Mouse (Mus musculus): ENCODE data around the gene Tmem222. TPM values are rescaled to one million over a fixed set of nuclear protein-coding genes. Genes with fewer than 3 reads are reported as not detected.

Tmem222 gene
- polyA plus RNA-seq, 1 experiment from 2014 or later: 55.5 TPM

DNA sequence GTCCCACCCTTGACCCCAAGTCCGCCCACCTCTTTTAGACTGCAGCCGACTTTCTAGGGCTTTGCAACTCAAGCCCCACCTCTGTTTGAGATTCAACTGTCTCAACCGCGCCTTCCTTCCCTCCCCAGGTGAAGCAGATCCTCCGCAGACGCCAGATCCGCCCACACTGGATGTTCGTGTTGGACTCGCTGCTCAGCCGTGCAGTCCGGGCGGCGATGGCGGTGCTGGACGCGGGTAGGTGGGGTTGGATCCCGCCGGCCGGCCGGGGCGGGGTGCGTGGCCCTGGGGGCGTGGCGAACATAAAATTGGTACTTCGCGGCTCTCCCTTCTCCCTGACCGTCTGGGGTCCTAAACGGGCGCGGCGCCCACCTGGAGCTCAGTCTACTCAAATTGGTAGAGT is 26.4 kb downstream of the Tmem222 start:
- Histone ChIP-seq H3K4me1 (ENCODE audit: control insufficient read depth, insufficient read depth, low read length) (peaks cover 9% of the 10 kb centered on the region), H3K36me3 (ENCODE audit: control insufficient read depth, insufficient read depth) (no peaks in the 10 kb centered on the region), H3K9me3 (replicated peaks; ENCODE audit: control insufficient read depth, low read length) (no peaks in the 10 kb centered on the region), H3K27me3 (ENCODE audit: control insufficient read depth, insufficient read depth, low read length) (peaks cover 49% of the 10 kb centered on the region), H3K27ac (ENCODE audit: low read length) (no peak overlapping the region), H3K4me2 (ENCODE audit: low read depth, low read length) (peak overlapping the region; percentile 73), H3K4me3 (ENCODE audit: low read length) (peak overlapping the region; percentile 49), H3K9ac (ENCODE audit: low read length) (peak overlapping the region; percentile 61)
- 4% methylated on average over 30 of the region's 31 CpGs for WGBS
- ATAC-seq (replicated peaks; ENCODE audit: extremely low read depth, insufficient read depth, low FRiP score): no peak

- no peaks in the 10 kb centered on the region for H3K36me3 ChIP-seq (ENCODE audit: control insufficient read depth, insufficient read depth)
- H3K9me3 ChIP-seq (replicated peaks; ENCODE audit: control insufficient read depth, low read length): no peaks in the 10 kb centered on the region
- H3K4me2 ChIP-seq (ENCODE audit: low read depth, low read length): peak overlapping the region; percentile 73
- no peak overlapping the region for H3K27ac ChIP-seq (ENCODE audit: low read length)
- 5% methylated on average over 22 of the region's 22 CpGs for WGBS
- peaks cover 49% of the 10 kb centered on the region for H3K27me3 ChIP-seq (ENCODE audit: control insufficient read depth, insufficient read depth, low read length)
- peak overlapping the region; percentile 42; the same call in 1 of the 2 replicates for H3K9ac ChIP-seq (ENCODE audit: low read length)
- peaks cover 9% of the 10 kb centered on the region for H3K4me1 ChIP-seq (ENCODE audit: control insufficient read depth, insufficient read depth, low read length)
- no peak for ATAC-seq (replicated peaks; ENCODE audit: extremely low read depth, insufficient read depth, low FRiP score)
- peak overlapping the region; percentile 49 for H3K4me3 ChIP-seq (ENCODE audit: low read length)
These were observed 27.0 kb downstream of the Tmem222 start for GRCm38 (mm10) chr4:133250609-133251008.

GRCm38 (mm10) chr4:133247806-133248449 is 29.7 kb downstream of the Tmem222 start:
- 53% methylated on average over 13 of the region's 13 CpGs for WGBS
- no peak for ATAC-seq (replicated peaks; ENCODE audit: extremely low read depth, insufficient read depth, low FRiP score)
- H3K36me3 ChIP-seq (ENCODE audit: control insufficient read depth, insufficient read depth): no peaks in the 10 kb centered on the region
- H3K4me3 ChIP-seq (ENCODE audit: low read length): no peak overlapping the region
- H3K4me2 ChIP-seq (ENCODE audit: low read depth, low read length): no peak overlapping the region
- H3K9me3 ChIP-seq (replicated peaks; ENCODE audit: control insufficient read depth, low read length): no peaks in the 10 kb centered on the region
- H3K27me3 ChIP-seq (ENCODE audit: control insufficient read depth, insufficient read depth, low read length): peaks cover 50% of the 10 kb centered on the region
- H3K4me1 ChIP-seq (ENCODE audit: control insufficient read depth, insufficient read depth, low read length): peaks cover 12% of the 10 kb centered on the region
- no peak overlapping the region for H3K27ac ChIP-seq (ENCODE audit: low read length)
- no peak overlapping the region for H3K9ac ChIP-seq (ENCODE audit: low read length)

- Histone ChIP-seq H3K36me3 (ENCODE audit: control insufficient read depth, insufficient read depth) (no peaks in the 10 kb centered on the region), H3K27ac (ENCODE audit: low read length) (no peak overlapping the region), H3K9ac (ENCODE audit: low read length) (no peak overlapping the region), H3K4me2 (ENCODE audit: low read depth, low read length) (0 out of 2 replicates have a peak overlapping the region, but pooled peaks have one; percentile 5), H3K9me3 (replicated peaks; ENCODE audit: control insufficient read depth, low read length) (no peaks in the 10 kb centered on the region), H3K4me1 (ENCODE audit: control insufficient read depth, insufficient read depth, low read length) (peaks cover 14% of the 10 kb centered on the region), H3K27me3 (ENCODE audit: control insufficient read depth, insufficient read depth, low read length) (peaks cover 54% of the 10 kb centered on the region), H3K4me3 (ENCODE audit: low read length) (no peak overlapping the region)
- no peak for ATAC-seq (replicated peaks; ENCODE audit: extremely low read depth, insufficient read depth, low FRiP score)
- WGBS: 31% methylated on average over 15 of the region's 15 CpGs
These were observed 30.5 kb downstream of the Tmem222 start for GRCm38 (mm10) chr4:133247072-133247471.

DNA sequence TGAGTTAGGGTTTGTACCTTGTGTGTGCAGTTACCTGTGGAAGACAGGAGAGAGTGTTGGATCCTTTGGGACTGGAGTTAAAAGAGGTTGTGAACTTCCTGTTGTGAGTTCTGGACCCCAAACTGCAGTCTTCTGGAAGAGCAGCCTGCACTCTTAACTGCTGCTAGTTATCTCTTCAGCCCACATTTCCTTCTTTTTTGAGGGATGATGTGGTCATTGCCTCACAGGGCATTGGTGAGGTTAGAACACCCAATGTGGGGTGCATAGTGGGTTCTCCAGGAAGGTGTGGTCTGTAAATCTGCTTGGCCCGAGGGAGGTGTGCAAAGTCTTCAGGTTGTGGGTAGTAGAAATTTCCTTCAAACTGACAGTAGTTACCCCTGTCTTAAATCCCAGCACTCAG is 33.3 kb downstream of the Tmem222 start:
- Histone ChIP-seq H3K36me3 (ENCODE audit: control insufficient read depth, insufficient read depth) (no peaks in the 10 kb centered on the region), H3K27me3 (ENCODE audit: control insufficient read depth, insufficient read depth, low read length) (peaks cover 30% of the 10 kb centered on the region), H3K27ac (ENCODE audit: low read length) (no peak overlapping the region), H3K9ac (ENCODE audit: low read length) (no peak overlapping the region), H3K4me1 (ENCODE audit: control insufficient read depth, insufficient read depth, low read length) (peaks cover 13% of the 10 kb centered on the region), H3K4me2 (ENCODE audit: low read depth, low read length) (no peak overlapping the region), H3K4me3 (ENCODE audit: low read length) (no peak overlapping the region), H3K9me3 (replicated peaks; ENCODE audit: control insufficient read depth, low read length) (no peaks in the 10 kb centered on the region)
- no peak for ATAC-seq (replicated peaks; ENCODE audit: extremely low read depth, insufficient read depth, low FRiP score)
- WGBS: 68% methylated on average over 1 of the region's 1 CpGs

GRCm38 (mm10) chr4:133243538-133243937 is 34.1 kb downstream of the Tmem222 start:
- Histone ChIP-seq H3K27ac (ENCODE audit: low read length) (no peak overlapping the region), H3K4me3 (ENCODE audit: low read length) (no peak overlapping the region), H3K9me3 (replicated peaks; ENCODE audit: control insufficient read depth, low read length) (no peaks in the 10 kb centered on the region), H3K36me3 (ENCODE audit: control insufficient read depth, insufficient read depth) (no peaks in the 10 kb centered on the region), H3K4me2 (ENCODE audit: low read depth, low read length) (no peak overlapping the region), H3K27me3 (ENCODE audit: control insufficient read depth, insufficient read depth, low read length) (peaks cover 27% of the 10 kb centered on the region), H3K4me1 (ENCODE audit: control insufficient read depth, insufficient read depth, low read length) (peaks cover 13% of the 10 kb centered on the region), H3K9ac (ENCODE audit: low read length) (no peak overlapping the region)
- 37% methylated on average over 13 of the region's 13 CpGs for WGBS
- no peak for ATAC-seq (replicated peaks; ENCODE audit: extremely low read depth, insufficient read depth, low FRiP score)

DNA sequence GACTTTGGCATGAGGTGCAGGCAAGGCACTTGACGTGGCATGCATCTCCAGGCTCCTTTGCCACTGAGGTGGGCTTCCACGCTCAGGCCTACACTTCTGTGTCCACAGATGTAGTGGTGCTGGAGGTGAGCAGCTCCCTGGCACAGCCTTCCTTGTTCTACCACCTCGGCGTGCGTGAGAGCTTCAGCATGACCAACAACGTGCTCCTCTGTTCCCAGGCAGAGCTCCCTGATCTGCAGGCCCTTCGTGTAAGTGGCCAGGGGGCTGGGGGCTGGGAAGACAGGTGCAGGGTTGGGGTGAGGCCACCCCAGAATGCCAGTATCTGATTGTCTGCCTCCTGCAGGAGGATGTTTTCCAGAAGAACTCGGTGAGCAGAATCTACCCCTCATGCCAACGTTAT is 34.9 kb downstream of the Tmem222 start:
- no peaks in the 10 kb centered on the region for H3K9me3 ChIP-seq (replicated peaks; ENCODE audit: control insufficient read depth, low read length)
- peaks cover 13% of the 10 kb centered on the region for H3K4me1 ChIP-seq (ENCODE audit: control insufficient read depth, insufficient read depth, low read length)
- 68% methylated on average over 9 of the region's 9 CpGs for WGBS
- no peak overlapping the region for H3K9ac ChIP-seq (ENCODE audit: low read length)
- no peaks in the 10 kb centered on the region for H3K36me3 ChIP-seq (ENCODE audit: control insufficient read depth, insufficient read depth)
- H3K4me2 ChIP-seq (ENCODE audit: low read depth, low read length): no peak overlapping the region
- H3K27ac ChIP-seq (ENCODE audit: low read length): no peak overlapping the region
- no peak for ATAC-seq (replicated peaks; ENCODE audit: extremely low read depth, insufficient read depth, low FRiP score)
- no peak overlapping the region for H3K4me3 ChIP-seq (ENCODE audit: low read length)
- peaks cover 20% of the 10 kb centered on the region for H3K27me3 ChIP-seq (ENCODE audit: control insufficient read depth, insufficient read depth, low read length)

DNA sequence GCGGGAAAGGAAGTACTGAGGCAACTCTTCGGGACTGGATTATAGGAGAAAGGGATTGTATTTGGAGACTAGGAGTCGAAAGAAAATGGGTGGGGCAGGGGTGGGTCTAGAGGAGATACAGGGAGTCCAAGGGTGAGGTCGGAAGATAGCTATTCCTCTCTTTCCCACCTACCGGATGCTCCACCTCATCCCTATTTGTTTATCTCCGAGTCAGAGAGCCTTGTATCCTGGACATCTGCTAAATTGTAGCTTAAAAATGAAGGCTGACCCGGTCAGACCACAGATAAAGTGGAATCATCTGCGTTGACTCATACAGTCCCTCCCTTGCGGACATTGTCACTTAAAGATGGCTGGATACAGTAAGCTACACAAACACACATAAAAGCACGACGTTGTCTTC is 35.7 kb downstream of the Tmem222 start:
- Histone ChIP-seq H3K36me3 (ENCODE audit: control insufficient read depth, insufficient read depth) (no peaks in the 10 kb centered on the region), H3K4me1 (ENCODE audit: control insufficient read depth, insufficient read depth, low read length) (peaks cover 13% of the 10 kb centered on the region), H3K4me2 (ENCODE audit: low read depth, low read length) (peak overlapping the region; percentile 74), H3K4me3 (ENCODE audit: low read length) (peak overlapping the region; percentile 54), H3K27me3 (ENCODE audit: control insufficient read depth, insufficient read depth, low read length) (peaks cover 19% of the 10 kb centered on the region), H3K27ac (ENCODE audit: low read length) (peak overlapping the region; percentile 17), H3K9me3 (replicated peaks; ENCODE audit: control insufficient read depth, low read length) (no peaks in the 10 kb centered on the region), H3K9ac (ENCODE audit: low read length) (no peak overlapping the region)
- 21% methylated on average over 11 of the region's 11 CpGs for WGBS
- no peak for ATAC-seq (replicated peaks; ENCODE audit: extremely low read depth, insufficient read depth, low FRiP score)

DNA sequence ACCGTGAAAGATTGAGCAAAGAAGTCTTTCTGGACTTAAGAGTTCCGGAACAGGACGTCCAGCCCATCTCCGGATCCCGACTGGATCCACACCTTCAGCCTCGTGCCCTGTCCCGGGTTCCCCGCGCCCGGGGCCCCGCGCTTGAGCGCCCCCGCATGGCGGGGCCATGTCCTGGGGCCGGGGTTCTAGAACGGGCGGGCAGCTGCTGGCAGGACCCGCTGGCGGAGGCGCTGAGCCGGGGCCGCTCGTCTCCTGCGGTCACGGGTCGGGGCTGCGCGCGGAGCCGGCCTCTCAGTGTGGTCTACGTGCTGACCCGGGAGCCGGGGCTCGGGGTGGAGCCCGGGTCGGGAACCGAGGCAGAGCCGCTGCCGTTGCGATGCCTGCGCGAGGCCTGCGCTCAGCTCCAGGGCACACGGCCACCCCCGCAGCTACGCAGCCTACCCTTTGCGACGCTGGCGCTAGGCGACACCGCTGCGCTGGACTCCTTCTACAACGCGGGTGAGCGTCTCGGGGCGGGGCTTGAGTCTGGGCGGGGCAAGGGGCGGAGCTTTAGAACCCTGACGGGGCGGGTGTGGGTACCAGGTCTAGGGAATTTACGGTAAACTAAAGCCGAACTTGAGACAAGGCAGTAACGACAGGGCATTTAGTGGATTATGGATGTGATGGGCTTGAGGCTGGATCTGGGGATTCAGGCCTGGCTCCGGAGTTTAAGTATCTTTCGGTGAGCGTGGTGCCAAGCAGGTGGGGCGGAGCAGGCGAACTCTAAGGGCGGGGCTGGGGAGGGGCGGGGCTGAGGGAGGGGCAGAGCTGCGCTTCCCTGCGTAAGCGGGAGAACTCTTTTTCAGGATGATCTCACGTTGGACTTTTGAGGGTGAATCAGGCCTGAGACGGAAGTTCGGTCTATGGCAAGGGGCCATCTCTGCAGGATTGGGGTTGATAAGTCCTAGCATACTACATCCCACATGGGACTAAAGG is 36.4 kb downstream of the Tmem222 start:
- H3K9me3 ChIP-seq (replicated peaks; ENCODE audit: control insufficient read depth, low read length): no peaks in the 10 kb centered on the region
- under 1% methylated on average over 78 of the region's 78 CpGs for WGBS
- H3K4me3 ChIP-seq (ENCODE audit: low read length): peak overlapping the region; percentile 54
- peak overlapping the region; percentile 74 for H3K4me2 ChIP-seq (ENCODE audit: low read depth, low read length)
- ATAC-seq (replicated peaks; ENCODE audit: extremely low read depth, insufficient read depth, low FRiP score): peak; percentile 85
- peak overlapping the region; percentile 68 for H3K9ac ChIP-seq (ENCODE audit: low read length)
- peak overlapping the region; percentile 82 for H3K27ac ChIP-seq (ENCODE audit: low read length)
- peaks cover 13% of the 10 kb centered on the region; the same call in 1 of the 2 replicates for H3K27me3 ChIP-seq (ENCODE audit: control insufficient read depth, insufficient read depth, low read length)
- H3K4me1 ChIP-seq (ENCODE audit: control insufficient read depth, insufficient read depth, low read length): peaks cover 13% of the 10 kb centered on the region
- no peaks in the 10 kb centered on the region for H3K36me3 ChIP-seq (ENCODE audit: control insufficient read depth, insufficient read depth)

All from heart, embryonic 16.5 days (tissue).